Mouse (Mus musculus) cerebellum, adult 8-10 months (tissue): ENCODE measurements around the gene B4galnt1.
A peak's percentile ranks its signal among the peaks of the same experiment; 100 is the strongest.

Experiments used
- DNase-seq: peaks from one replicate; pipeline ENCODE4 v3.0.0; 2022

Gene B4galnt1

GRCm38 (mm10) chr10:127173148-127174065 is 8.4 kb downstream of the B4galnt1 start:
- DNase-seq, result no peak

GRCm38 (mm10) chr10:127174170-127174569 is 9.1 kb downstream of the B4galnt1 start:
- no peak for DNase-seq

- no peak for DNase-seq
Measured at GRCm38 (mm10) chr10:127176228-127176627, 11.2 kb downstream of the B4galnt1 start.

- no peak for DNase-seq
Measured at GRCm38 (mm10) chr10:127176756-127177155, 11.7 kb downstream of the B4galnt1 start.

GRCm38 (mm10) chr10:127177235-127177634 is 12.2 kb downstream of the B4galnt1 start:
- no peak for DNase-seq

GRCm38 (mm10) chr10:127177719-127178118 is 12.7 kb downstream of the B4galnt1 start:
- peak; percentile 79 for DNase-seq

GRCm38 (mm10) chr10:127178286-127179027 is 13.4 kb downstream of the B4galnt1 start:
- peak; percentile 27 for DNase-seq

GRCm38 (mm10) chr10:127179871-127180694 is 15.1 kb downstream of the B4galnt1 start, which contains the start of gene Slc26a10:
TSS of gene Slc26a10 (minus strand) at chr10:127180645.
- DNase-seq, result no peak

- DNase-seq, result no peak
Measured at GRCm38 (mm10) chr10:127180695-127181047, 15.6 kb downstream of the B4galnt1 start.

- no peak for DNase-seq
Measured at GRCm38 (mm10) chr10:127181566-127181965, 16.5 kb downstream of the B4galnt1 start.

- no peak for DNase-seq
Measured at GRCm38 (mm10) chr10:127182624-127183023, 17.6 kb downstream of the B4galnt1 start.

GRCm38 (mm10) chr10:127183759-127184158 is 18.7 kb downstream of the B4galnt1 start:
- no peak for DNase-seq

- DNase-seq, result no peak
Measured at GRCm38 (mm10) chr10:127185101-127185500, 20.1 kb downstream of the B4galnt1 start.

- no peak for DNase-seq
Measured at GRCm38 (mm10) chr10:127185506-127185905, 20.5 kb downstream of the B4galnt1 start.

- no peak for DNase-seq
Measured at GRCm38 (mm10) chr10:127186451-127186850, 21.4 kb downstream of the B4galnt1 start.

- no peak for DNase-seq
Measured at GRCm38 (mm10) chr10:127187371-127188078, 22.5 kb downstream of the B4galnt1 start.

- DNase-seq, result no peak
Measured at GRCm38 (mm10) chr10:127188079-127188453, 23.0 kb downstream of the B4galnt1 start.

GRCm38 (mm10) chr10:127188465-127189115 is 23.6 kb downstream of the B4galnt1 start:
- peak; percentile 70 for DNase-seq

- peak; percentile 50 for DNase-seq
Measured at GRCm38 (mm10) chr10:127189116-127189650, 24.2 kb downstream of the B4galnt1 start.

GRCm38 (mm10) chr10:127189651-127190381 is 24.8 kb downstream of the B4galnt1 start, which contains the start of gene Arhgef25:
TSS of gene Arhgef25 (minus strand) at chr10:127190083.
- DNase-seq, result no peak
